Mouse (Mus musculus) hindbrain, embryonic 16.5 days (tissue): ENCODE measurements around the gene Gas7. TPM values are rescaled to one million over a fixed set of nuclear protein-coding genes. Genes with fewer than 3 reads are reported as not detected.
A peak's percentile ranks its signal among the peaks of the same experiment; 100 is the strongest.

Source experiments
- ATAC-seq: fragments of 200-750 bp; cut with Nextera tagmentation; 2 replicates; pipeline ENCODE4 v1.8.0; 2017; ENCODE audit warnings: moderate TSS enrichment, moderate library complexity
- H3K27ac ChIP-seq: fragments of 300-500 bp; sonication (generic); 2 replicates; pipeline ENCODE4 v1.5.1; 2014; ENCODE audit warnings: low read depth, mild to moderate bottlenecking, control low read depth, low read length, moderate library complexity
- H3K27me3 ChIP-seq: fragments of 300-500 bp; sonication (generic); replicated peaks from 2 replicates; pipeline ENCODE4 v1.6.1; 2014; ENCODE audit warnings: low read length; ENCODE audit not compliant: control insufficient read depth, insufficient read depth
- H3K36me3 ChIP-seq: fragments of 300-500 bp; sonication (generic); 2 replicates; pipeline ENCODE4 v1.6.1; 2014; ENCODE audit warnings: mild to moderate bottlenecking, low read length, moderate library complexity, mixed read lengths; ENCODE audit not compliant: control insufficient read depth, insufficient read depth
- H3K4me1 ChIP-seq: fragments of 300-500 bp; sonication (generic); 2 replicates; pipeline ENCODE4 v1.6.1; 2014; ENCODE audit warnings: low read depth, low read length; ENCODE audit not compliant: control insufficient read depth, insufficient read depth
- H3K4me2 ChIP-seq: fragments of 300-500 bp; sonication (generic); 2 replicates; pipeline ENCODE4 v1.6.1; 2014; ENCODE audit warnings: mild to moderate bottlenecking, low read length, control low read depth, moderate library complexity
- H3K4me3 ChIP-seq: fragments of 300-500 bp; sonication (generic); 2 replicates; pipeline ENCODE4 v1.5.1; 2014; ENCODE audit warnings: mild to moderate bottlenecking, low read length, control low read depth, moderate library complexity
- H3K9ac ChIP-seq: fragments of 300-500 bp; sonication (generic); 2 replicates; pipeline ENCODE4 v1.6.1; 2014; ENCODE audit warnings: low read depth, mild to moderate bottlenecking, control low read depth, low read length, moderate library complexity
- H3K9me3 ChIP-seq: fragments of 300-500 bp; sonication (generic); 2 replicates; pipeline ENCODE4 v1.6.1; 2014; ENCODE audit warnings: mild to moderate bottlenecking, low read length, moderate library complexity; ENCODE audit not compliant: control insufficient read depth
- WGBS: fragments of 180-500 bp; shearing (Covaris S2); extraction: QIAGEN DNeasy Blood & Tissue Kit; methylation state at CpG from one replicate; pipeline ENCODE4 v1.1.7; 2014; 5-methylcytosine and 5-hydroxymethylcytosine counted together
- polyA plus RNA-seq: library from polyadenylated mRNA; unstranded; fragments of >200 nt; fragmentation: Nextera tagmentation; extraction: Ambion mirVana; gene quantifications from 2 replicates; pipeline ENCODE4 v1.2.1, GENCODE M21; 2015

Gas7 gene
- polyA plus RNA-seq, 1 experiment from 2014 or later: 34.8 TPM

DNA sequence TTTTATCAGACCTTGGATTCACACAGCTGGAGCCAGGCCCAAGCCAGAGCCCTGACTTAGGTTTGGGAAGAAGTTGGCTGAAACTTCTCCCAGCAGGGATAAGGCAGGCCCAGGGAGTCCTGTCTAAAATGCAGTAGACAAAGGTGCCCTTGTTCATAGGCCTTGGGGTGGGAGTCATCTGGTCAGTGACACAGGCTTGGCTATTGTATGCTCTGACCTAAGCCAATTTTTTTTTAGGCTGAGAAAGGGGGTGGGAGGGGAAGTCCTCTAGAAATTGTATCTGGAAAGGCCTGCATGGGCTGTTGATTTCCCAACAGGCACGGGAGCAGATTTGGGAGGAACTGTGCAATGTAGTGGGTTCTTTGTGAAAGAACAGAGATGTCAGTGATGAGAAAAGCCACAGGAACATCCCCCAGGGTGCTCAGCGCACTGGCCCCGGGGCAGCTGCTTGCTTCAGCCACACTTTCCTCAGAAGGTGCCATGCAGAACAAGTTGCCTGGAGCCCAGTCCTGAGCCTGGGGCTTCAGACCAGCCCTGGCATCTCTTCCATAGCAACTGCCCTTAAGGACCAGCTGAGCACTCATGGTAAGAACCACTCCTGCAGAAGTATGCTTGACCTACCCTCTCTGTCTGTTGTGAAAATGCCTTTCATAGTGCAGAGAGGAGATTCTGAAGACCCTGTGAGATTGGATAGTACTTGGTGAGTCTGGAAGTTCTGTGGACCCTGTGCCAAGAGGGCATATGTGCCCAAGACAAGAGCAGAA is 131.2 kb downstream of the Gas7 start:
- Histone ChIP-seq H3K4me2 (no peak overlapping the region), H3K27me3 (no peaks in the 10 kb centered on the region), H3K27ac (peak overlapping the region; percentile 14; the same call in 1 of the 2 replicates), H3K9ac (no peak overlapping the region), H3K4me1 (peaks cover 7% of the 10 kb centered on the region), H3K4me3 (no peak overlapping the region), H3K9me3 (no peaks in the 10 kb centered on the region), H3K36me3 (no peaks in the 10 kb centered on the region)
- ATAC-seq: peak; percentile 57; the same call in 1 of the 2 replicates
- 53% methylated on average over 3 of the region's 3 CpGs for WGBS

GRCm38 (mm10) chr11:67588196-67588827 is 133.1 kb downstream of the Gas7 start:
- Histone ChIP-seq H3K4me2 (no peak overlapping the region), H3K4me1 (peaks cover 7% of the 10 kb centered on the region), H3K9me3 (no peaks in the 10 kb centered on the region), H3K27me3 (no peaks in the 10 kb centered on the region), H3K36me3 (no peaks in the 10 kb centered on the region), H3K9ac (no peak overlapping the region), H3K27ac (peak overlapping the region; percentile 13), H3K4me3 (no peak overlapping the region)
- ATAC-seq: peak; percentile 69; the same call in 1 of the 2 replicates
- 63% methylated on average over 8 of the region's 8 CpGs for WGBS

DNA sequence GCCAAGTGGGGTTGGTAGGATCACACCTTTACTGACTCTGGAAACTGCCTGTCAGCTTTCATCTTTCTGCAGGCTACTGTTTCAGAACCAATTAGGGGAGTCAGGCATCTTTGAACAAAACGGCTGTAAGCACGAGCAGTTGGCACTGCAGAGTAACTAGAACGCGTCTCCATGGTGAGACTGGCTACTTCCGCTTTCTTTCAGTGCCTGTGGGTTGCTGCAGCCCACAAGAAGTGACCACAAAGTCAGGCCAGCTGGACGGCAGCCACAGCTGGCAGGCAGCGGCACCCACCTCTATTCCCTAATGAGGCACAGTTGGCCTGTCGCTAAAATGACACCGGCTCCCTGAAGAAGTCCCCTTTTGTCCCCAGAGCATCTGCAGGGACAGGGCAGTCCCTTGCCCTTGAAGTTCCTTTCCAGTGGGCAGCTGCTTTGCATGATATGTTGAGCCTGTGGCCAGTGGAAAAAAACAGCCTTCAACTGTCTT is 133.6 kb downstream of the Gas7 start:
- Histone ChIP-seq H3K4me1 (peaks cover 7% of the 10 kb centered on the region), H3K4me2 (no peak overlapping the region), H3K9me3 (peaks cover 2% of the 10 kb centered on the region; the same call in 1 of the 2 replicates), H3K27ac (peak overlapping the region; percentile 40), H3K36me3 (no peaks in the 10 kb centered on the region), H3K4me3 (no peak overlapping the region), H3K27me3 (no peaks in the 10 kb centered on the region), H3K9ac (no peak overlapping the region)
- peak; percentile 88 for ATAC-seq
- 27% methylated on average over 9 of the region's 9 CpGs for WGBS

- peak; percentile 85 for ATAC-seq
- 29% methylated on average over 6 of the region's 6 CpGs for WGBS
- Histone ChIP-seq H3K36me3 (no peaks in the 10 kb centered on the region), H3K4me3 (no peak overlapping the region), H3K9me3 (peaks cover 2% of the 10 kb centered on the region; the same call in 1 of the 2 replicates), H3K4me2 (peak overlapping the region; percentile 2; the same call in 1 of the 2 replicates), H3K27ac (no peak overlapping the region), H3K9ac (no peak overlapping the region), H3K27me3 (no peaks in the 10 kb centered on the region), H3K4me1 (peaks cover 11% of the 10 kb centered on the region)
Observed at GRCm38 (mm10) chr11:67596233-67596632, 141.0 kb downstream of the Gas7 start.

DNA sequence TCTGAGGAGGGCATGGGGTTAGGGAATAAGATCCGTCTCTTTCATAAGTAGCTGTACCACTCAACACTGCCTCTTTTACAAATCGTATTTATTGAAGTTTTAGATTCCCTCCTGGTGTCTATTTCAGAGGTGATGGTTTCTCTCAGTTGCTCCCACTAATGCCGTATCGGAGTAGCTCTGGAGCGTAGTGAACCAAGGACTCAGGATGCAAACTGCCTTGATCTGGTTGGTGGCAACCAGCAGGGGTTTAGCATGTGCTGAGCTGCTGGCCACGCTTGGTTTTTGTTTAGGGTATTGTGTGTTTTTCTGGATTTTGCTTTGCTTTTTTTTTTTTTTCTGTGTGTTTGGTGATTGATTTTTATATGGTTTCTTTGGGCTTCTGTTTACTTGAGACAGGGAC is 141.6 kb downstream of the Gas7 start:
- WGBS: 69% methylated on average over 6 of the region's 6 CpGs
- Histone ChIP-seq H3K9me3 (peaks cover 2% of the 10 kb centered on the region; the same call in 1 of the 2 replicates), H3K27ac (no peak overlapping the region), H3K9ac (no peak overlapping the region), H3K4me2 (no peak overlapping the region; the same call in 1 of the 2 replicates), H3K4me3 (no peak overlapping the region), H3K4me1 (peaks cover 13% of the 10 kb centered on the region), H3K27me3 (no peaks in the 10 kb centered on the region), H3K36me3 (no peaks in the 10 kb centered on the region)
- no peak for ATAC-seq

- H3K4me2 ChIP-seq: no peak overlapping the region
- H3K9me3 ChIP-seq: peaks cover 2% of the 10 kb centered on the region; the same call in 1 of the 2 replicates
- no peak overlapping the region for H3K9ac ChIP-seq
- peaks cover 17% of the 10 kb centered on the region for H3K4me1 ChIP-seq
- no peak overlapping the region for H3K27ac ChIP-seq
- H3K27me3 ChIP-seq: no peaks in the 10 kb centered on the region
- no peak overlapping the region for H3K4me3 ChIP-seq
- ATAC-seq: no peak
- WGBS: 77% methylated on average over 7 of the region's 7 CpGs
- no peaks in the 10 kb centered on the region for H3K36me3 ChIP-seq
Observed at GRCm38 (mm10) chr11:67597388-67597787, 142.2 kb downstream of the Gas7 start.

DNA sequence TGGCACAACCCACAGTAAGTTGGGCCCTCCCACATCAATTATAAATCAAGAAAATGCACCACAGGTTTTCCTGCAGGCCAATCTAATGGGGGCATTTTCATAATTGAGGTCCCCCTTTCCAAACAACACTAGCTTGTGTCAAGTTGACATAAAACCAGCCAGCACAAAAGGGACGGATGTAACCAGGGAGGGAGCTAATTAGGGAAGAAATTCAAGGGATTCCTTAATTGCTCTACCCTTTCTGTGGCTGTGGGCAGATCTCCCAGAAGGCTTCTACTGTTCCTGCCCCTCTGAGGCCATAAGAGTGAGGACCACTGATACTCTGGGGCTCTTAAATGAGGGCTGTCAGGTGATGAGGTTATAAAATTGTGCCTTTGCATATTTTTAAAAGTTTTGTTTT is 143.9 kb downstream of the Gas7 start:
- H3K9ac ChIP-seq: no peak overlapping the region
- H3K27me3 ChIP-seq: no peaks in the 10 kb centered on the region
- no peak overlapping the region for H3K4me3 ChIP-seq
- no peak for ATAC-seq
- H3K4me1 ChIP-seq: peaks cover 27% of the 10 kb centered on the region
- no peak overlapping the region for H3K4me2 ChIP-seq
- no peak overlapping the region for H3K27ac ChIP-seq
- no peaks in the 10 kb centered on the region for H3K9me3 ChIP-seq
- 33% methylated on average over 1 of the region's 1 CpGs for WGBS
- H3K36me3 ChIP-seq: no peaks in the 10 kb centered on the region

GRCm38 (mm10) chr11:67600710-67601430 is 145.6 kb downstream of the Gas7 start:
- Histone ChIP-seq H3K4me1 (peaks cover 27% of the 10 kb centered on the region), H3K4me2 (no peak overlapping the region), H3K27ac (no peak overlapping the region), H3K36me3 (no peaks in the 10 kb centered on the region), H3K27me3 (no peaks in the 10 kb centered on the region), H3K4me3 (no peak overlapping the region), H3K9me3 (no peaks in the 10 kb centered on the region), H3K9ac (no peak overlapping the region)
- 65% methylated on average over 8 of the region's 8 CpGs for WGBS
- ATAC-seq: no peak
